Mouse (Mus musculus) embryonic facial prominence, embryonic 13.5 days (tissue): ENCODE results near the gene Kcnk5. TPM values are rescaled to one million over a fixed set of nuclear protein-coding genes. Genes with fewer than 3 reads are reported as not detected.

ENCODE experiments used
- ATAC-seq: fragments of 200-750 bp; cut with Nextera tagmentation; 2 replicates; pipeline ENCODE4 v1.8.0; 2017; ENCODE audit warnings: low read depth; ENCODE audit not compliant: insufficient number of reproducible peaks, insufficient read depth, low FRiP score, low TSS enrichment
- H3K27ac ChIP-seq: fragments of 300-500 bp; sonication (generic); 2 replicates; pipeline ENCODE4 v1.5.1; 2015; ENCODE audit warnings: moderate library complexity, mild to moderate bottlenecking, inconsistent platforms
- H3K27me3 ChIP-seq: fragments of 300-500 bp; sonication (generic); 2 replicates; pipeline ENCODE4 v1.6.1; 2015; ENCODE audit warnings: mild to moderate bottlenecking, inconsistent platforms
- H3K36me3 ChIP-seq: fragments of 300-500 bp; sonication (generic); 2 replicates; pipeline ENCODE4 v1.6.1; 2015; ENCODE audit warnings: mild to moderate bottlenecking, inconsistent platforms
- H3K4me1 ChIP-seq: fragments of 300-500 bp; sonication (generic); 2 replicates; pipeline ENCODE4 v1.6.1; 2015; ENCODE audit warnings: inconsistent platforms
- H3K4me2 ChIP-seq: fragments of 300-500 bp; sonication (generic); 2 replicates; pipeline ENCODE4 v1.6.1; 2015; ENCODE audit warnings: moderate library complexity, mild to moderate bottlenecking, inconsistent platforms
- H3K4me3 ChIP-seq: fragments of 300-500 bp; sonication (generic); 2 replicates; pipeline ENCODE4 v1.5.1; 2015; ENCODE audit warnings: mild to moderate bottlenecking, inconsistent platforms
- H3K9ac ChIP-seq: fragments of 300-500 bp; sonication (generic); 2 replicates; pipeline ENCODE4 v1.6.1; 2015; ENCODE audit warnings: mild to moderate bottlenecking, inconsistent platforms
- H3K9me3 ChIP-seq: fragments of 300-500 bp; sonication (generic); 2 replicates; pipeline ENCODE4 v1.6.1; 2016; ENCODE audit warnings: inconsistent platforms
- WGBS: fragments of 180-500 bp; shearing (Covaris S2); methylation state at CpG from one replicate; pipeline ENCODE4 v1.1.7; 2015; ENCODE audit warnings: mixed read lengths; 5-methylcytosine and 5-hydroxymethylcytosine counted together
- polyA plus RNA-seq: library from polyadenylated mRNA; unstranded; fragments of >200 nt; fragmentation: Nextera tagmentation; extraction: Ambion mirVana; gene quantifications from 2 replicates; pipeline ENCODE4 v1.2.1, GENCODE M21; 2015

Gene Kcnk5
- polyA plus RNA-seq, 1 experiment from 2014 or later = 4.9 TPM

GRCm38 (mm10) chr14:20164438-20164837 lies 17.2 kb downstream of the Kcnk5 start:
- Histone ChIP-seq H3K4me3 (no peak overlapping the region), H3K27me3 (no peaks in the 10 kb centered on the region), H3K9me3 (no peaks in the 10 kb centered on the region), H3K4me1 (peaks cover 24% of the 10 kb centered on the region), H3K27ac (no peak overlapping the region), H3K36me3 (no peaks in the 10 kb centered on the region), H3K9ac (no peak overlapping the region), H3K4me2 (no peak overlapping the region)
- no peak for ATAC-seq
- 89% methylated on average over 7 of the region's 7 CpGs for WGBS

GRCm38 (mm10) chr14:20162686-20163085 lies 18.9 kb downstream of the Kcnk5 start:
- Histone ChIP-seq H3K9me3 (no peaks in the 10 kb centered on the region), H3K4me2 (no peak overlapping the region), H3K36me3 (no peaks in the 10 kb centered on the region), H3K27ac (0 out of 2 replicates have a peak overlapping the region, but pooled peaks have one; percentile 5), H3K27me3 (no peaks in the 10 kb centered on the region), H3K4me1 (peaks cover 24% of the 10 kb centered on the region), H3K4me3 (no peak overlapping the region), H3K9ac (no peak overlapping the region)
- ATAC-seq = no peak
- 53% methylated on average over 6 of the region's 6 CpGs for WGBS

DNA sequence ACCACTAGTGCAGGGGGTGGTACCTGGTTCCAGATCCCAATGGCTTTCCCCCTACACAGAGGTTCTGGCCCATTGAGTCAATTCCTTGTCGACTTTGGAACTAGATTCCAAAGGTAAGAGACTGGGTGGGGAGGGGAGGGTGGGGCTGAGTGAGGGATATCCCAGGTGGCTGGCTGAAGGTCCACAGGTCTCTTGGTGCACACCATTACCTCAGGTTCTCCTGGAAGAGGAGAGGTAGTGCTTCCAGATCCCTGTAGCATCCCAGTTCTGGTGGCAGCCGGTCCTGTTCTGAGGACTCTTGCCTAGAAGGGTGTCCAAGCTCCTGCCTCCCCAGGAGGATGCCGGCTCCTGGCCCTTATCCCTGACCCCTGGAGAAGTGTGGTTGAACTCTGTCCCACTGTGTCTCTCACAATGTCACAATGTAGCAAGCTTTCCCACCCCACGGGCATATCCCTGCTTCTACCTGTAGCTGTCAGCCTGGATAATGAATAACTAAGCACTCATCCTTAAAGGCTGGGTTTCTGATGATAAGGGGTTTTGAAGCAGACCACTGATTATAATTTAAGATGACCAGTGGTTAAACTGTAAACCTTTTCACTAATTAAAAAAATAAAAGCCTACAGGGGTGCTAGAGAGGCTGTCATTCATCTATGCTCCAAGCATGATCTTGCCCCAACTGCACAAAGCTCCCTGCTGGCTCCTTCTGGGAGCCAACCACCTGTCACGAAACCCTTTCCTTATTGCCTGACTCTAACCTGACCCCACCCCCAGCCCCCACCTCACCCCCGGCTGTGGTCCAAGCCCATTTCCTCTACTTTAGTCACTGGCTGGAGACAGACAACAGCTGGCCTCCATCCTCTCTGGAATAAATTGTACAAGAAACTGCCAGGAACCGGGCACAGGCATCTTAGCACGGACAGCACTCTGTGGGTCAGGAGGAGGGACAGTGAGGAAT lies 22.6 kb downstream of the Kcnk5 start:
- Histone ChIP-seq H3K27ac (no peak overlapping the region), H3K9me3 (no peaks in the 10 kb centered on the region), H3K9ac (no peak overlapping the region), H3K27me3 (no peaks in the 10 kb centered on the region), H3K4me1 (peaks cover 17% of the 10 kb centered on the region), H3K36me3 (no peaks in the 10 kb centered on the region), H3K4me3 (no peak overlapping the region), H3K4me2 (no peak overlapping the region)
- WGBS = 71% methylated on average over 8 of the region's 8 CpGs
- no peak for ATAC-seq

GRCm38 (mm10) chr14:20157595-20157994 lies 24.0 kb downstream of the Kcnk5 start:
- H3K27me3 ChIP-seq = no peaks in the 10 kb centered on the region
- no peak overlapping the region for H3K4me3 ChIP-seq
- ATAC-seq = no peak
- peaks cover 5% of the 10 kb centered on the region for H3K4me1 ChIP-seq
- H3K9ac ChIP-seq = no peak overlapping the region
- H3K9me3 ChIP-seq = no peaks in the 10 kb centered on the region
- no peak overlapping the region for H3K27ac ChIP-seq
- no peaks in the 10 kb centered on the region for H3K36me3 ChIP-seq
- H3K4me2 ChIP-seq = no peak overlapping the region
- 86% methylated on average over 10 of the region's 10 CpGs for WGBS

DNA sequence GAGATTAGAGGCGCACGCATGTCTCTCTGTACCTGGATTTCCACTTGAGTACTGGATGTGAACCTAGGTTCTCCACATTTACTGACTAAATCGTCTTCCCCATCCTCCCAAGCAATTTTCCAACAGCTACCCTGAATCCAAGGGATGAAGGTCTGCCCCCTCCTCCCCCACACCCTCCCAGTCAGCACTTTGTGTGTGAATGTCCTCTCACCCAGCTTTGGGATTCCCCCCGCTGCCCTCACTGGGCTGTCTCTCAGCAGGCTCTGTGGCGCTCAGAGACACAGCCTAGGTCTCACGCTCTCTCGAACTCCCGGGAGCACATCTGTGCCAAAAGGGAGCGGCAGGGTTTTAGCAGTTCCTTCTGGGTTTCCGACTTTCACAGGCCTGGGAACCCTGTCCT lies 25.9 kb downstream of the Kcnk5 start:
- Histone ChIP-seq H3K36me3 (no peaks in the 10 kb centered on the region), H3K27ac (no peak overlapping the region), H3K4me2 (no peak overlapping the region), H3K9ac (no peak overlapping the region), H3K4me1 (no peaks in the 10 kb centered on the region), H3K4me3 (no peak overlapping the region), H3K27me3 (no peaks in the 10 kb centered on the region), H3K9me3 (no peaks in the 10 kb centered on the region)
- WGBS = 62% methylated on average over 10 of the region's 10 CpGs
- no peak for ATAC-seq

DNA sequence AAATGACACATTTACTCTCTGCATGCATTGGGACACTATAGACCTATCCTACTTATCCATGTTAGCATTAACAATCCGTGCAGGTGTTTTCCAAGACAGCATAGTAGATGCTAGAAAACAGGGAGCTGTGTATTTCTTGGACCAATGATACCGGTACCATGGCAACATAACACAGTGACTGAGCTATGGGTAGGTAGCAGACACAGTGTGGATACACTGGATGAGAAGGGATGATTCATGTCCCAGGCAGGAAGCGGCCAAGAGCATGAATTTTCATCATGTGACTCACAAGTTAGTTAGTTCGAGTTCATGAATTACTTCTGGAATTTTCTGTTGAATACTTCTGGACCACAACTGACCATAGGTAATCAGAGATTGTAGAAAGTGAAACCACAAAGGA lies 26.7 kb downstream of the Kcnk5 start:
- no peak overlapping the region for H3K27ac ChIP-seq
- H3K9me3 ChIP-seq = no peaks in the 10 kb centered on the region
- H3K27me3 ChIP-seq = no peaks in the 10 kb centered on the region
- H3K4me2 ChIP-seq = no peak overlapping the region
- H3K4me3 ChIP-seq = no peak overlapping the region
- no peak for ATAC-seq
- no peaks in the 10 kb centered on the region for H3K36me3 ChIP-seq
- no peaks in the 10 kb centered on the region for H3K4me1 ChIP-seq
- no peak overlapping the region for H3K9ac ChIP-seq
- WGBS = 83% methylated on average over 4 of the region's 4 CpGs

GRCm38 (mm10) chr14:20154245-20154644 lies 27.4 kb downstream of the Kcnk5 start:
- WGBS = 67% methylated on average over 7 of the region's 7 CpGs
- no peaks in the 10 kb centered on the region for H3K4me1 ChIP-seq
- no peaks in the 10 kb centered on the region for H3K36me3 ChIP-seq
- H3K27me3 ChIP-seq = no peaks in the 10 kb centered on the region
- H3K9ac ChIP-seq = no peak overlapping the region
- no peak for ATAC-seq
- H3K27ac ChIP-seq = no peak overlapping the region
- H3K4me3 ChIP-seq = no peak overlapping the region
- no peaks in the 10 kb centered on the region for H3K9me3 ChIP-seq
- no peak overlapping the region for H3K4me2 ChIP-seq

DNA sequence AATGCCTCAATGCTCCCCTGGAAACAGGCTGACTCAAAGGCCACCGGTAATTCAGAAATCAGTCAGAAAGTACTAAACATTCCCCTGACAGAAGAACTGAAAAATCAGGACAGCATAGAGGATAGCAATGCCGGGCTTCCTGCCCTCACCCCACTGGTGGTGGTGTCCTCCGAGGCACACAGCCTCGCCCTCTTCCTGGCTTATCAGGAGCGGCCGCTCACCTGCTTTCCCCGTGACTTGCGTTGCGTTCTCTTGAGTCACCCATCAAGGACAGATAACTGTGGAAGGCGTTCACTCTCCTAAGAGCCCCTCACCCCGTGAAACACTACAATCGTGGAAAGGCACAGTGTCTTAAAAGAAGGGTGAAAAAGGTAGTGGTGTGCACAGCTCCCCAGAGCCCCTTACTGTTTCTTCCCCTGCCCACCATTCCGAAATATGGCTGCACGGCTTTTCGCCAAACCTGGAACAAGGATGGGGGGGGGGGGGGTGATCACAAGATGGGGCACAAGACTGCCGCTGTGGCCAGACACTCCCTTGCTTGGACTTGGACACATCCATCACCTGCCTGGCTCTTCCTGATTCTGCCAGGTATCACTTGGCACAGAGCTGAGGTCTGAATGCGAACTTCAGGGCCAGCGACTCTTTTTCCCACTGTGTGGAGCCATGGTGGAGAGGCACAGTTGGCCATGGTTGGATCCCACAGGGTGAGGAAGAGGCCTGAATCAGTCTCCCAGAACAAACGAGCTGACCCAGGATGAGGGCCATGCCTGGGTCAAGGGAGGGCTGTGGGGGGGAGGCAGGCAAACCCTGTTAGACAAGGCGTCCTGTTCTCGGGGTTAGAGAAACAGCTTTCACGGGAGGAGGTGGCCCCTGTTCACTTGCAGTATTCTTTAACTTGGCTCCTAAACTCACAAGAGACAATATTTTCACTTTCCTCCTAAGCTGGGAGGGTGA lies 32.2 kb downstream of the Kcnk5 start:
- no peak for ATAC-seq
- H3K4me1 ChIP-seq = no peaks in the 10 kb centered on the region
- no peak overlapping the region for H3K27ac ChIP-seq
- WGBS = 89% methylated on average over 22 of the region's 22 CpGs
- H3K27me3 ChIP-seq = no peaks in the 10 kb centered on the region
- H3K9ac ChIP-seq = no peak overlapping the region
- H3K4me2 ChIP-seq = no peak overlapping the region
- H3K36me3 ChIP-seq = peaks cover 6% of the 10 kb centered on the region; the same call in 1 of the 2 replicates
- H3K4me3 ChIP-seq = no peak overlapping the region
- H3K9me3 ChIP-seq = no peaks in the 10 kb centered on the region

GRCm38 (mm10) chr14:20148514-20148913 lies 33.1 kb downstream of the Kcnk5 start:
- Histone ChIP-seq H3K4me3 (no peak overlapping the region), H3K9ac (no peak overlapping the region), H3K27ac (no peak overlapping the region), H3K4me1 (no peaks in the 10 kb centered on the region), H3K36me3 (peaks cover 6% of the 10 kb centered on the region; the same call in 1 of the 2 replicates), H3K27me3 (no peaks in the 10 kb centered on the region), H3K9me3 (no peaks in the 10 kb centered on the region), H3K4me2 (no peak overlapping the region)
- ATAC-seq = no peak
- WGBS = 92% methylated on average over 11 of the region's 11 CpGs

- no peaks in the 10 kb centered on the region for H3K4me1 ChIP-seq
- no peak overlapping the region for H3K27ac ChIP-seq
- no peak overlapping the region for H3K4me3 ChIP-seq
- no peak overlapping the region for H3K4me2 ChIP-seq
- H3K27me3 ChIP-seq = no peaks in the 10 kb centered on the region
- no peaks in the 10 kb centered on the region for H3K9me3 ChIP-seq
- no peak for ATAC-seq
- H3K36me3 ChIP-seq = peaks cover 6% of the 10 kb centered on the region; the same call in 1 of the 2 replicates
- H3K9ac ChIP-seq = no peak overlapping the region
- 83% methylated on average over 7 of the region's 7 CpGs for WGBS
These were observed 33.8 kb downstream of the Kcnk5 start for GRCm38 (mm10) chr14:20147854-20148253.

DNA sequence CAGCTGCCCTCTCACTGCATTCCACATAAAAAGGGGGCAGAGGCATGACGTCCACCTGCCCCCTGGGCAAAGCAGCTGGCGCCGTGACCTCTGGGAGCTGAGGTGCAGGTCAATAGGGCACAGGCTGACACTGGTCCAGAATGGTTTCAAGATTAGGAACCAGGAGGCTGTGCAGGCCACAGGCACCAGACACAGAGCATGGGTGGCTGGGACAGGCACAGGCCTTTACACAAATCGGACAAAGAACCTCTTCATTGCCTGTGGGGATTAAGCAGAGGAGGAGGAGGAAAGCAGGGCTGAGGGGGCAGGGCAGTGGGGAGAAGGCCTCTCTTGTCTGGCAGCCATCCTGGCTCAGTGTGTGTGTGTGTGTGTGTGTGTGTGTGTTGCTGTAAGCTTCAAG lies 37.5 kb downstream of the Kcnk5 start:
- H3K4me2 ChIP-seq = no peak overlapping the region
- H3K9ac ChIP-seq = no peak overlapping the region
- peaks cover 22% of the 10 kb centered on the region for H3K36me3 ChIP-seq
- no peaks in the 10 kb centered on the region for H3K4me1 ChIP-seq
- ATAC-seq = no peak
- no peaks in the 10 kb centered on the region for H3K27me3 ChIP-seq
- no peak overlapping the region for H3K27ac ChIP-seq
- 21% methylated on average over 4 of the region's 4 CpGs for WGBS
- H3K9me3 ChIP-seq = no peaks in the 10 kb centered on the region
- no peak overlapping the region for H3K4me3 ChIP-seq
